Mouse (Mus musculus) right cerebral cortex, postnatal 14 days (tissue): Measurements from ENCODE around the gene Traf1.

Experiments
- DNase-seq: peaks from one replicate; pipeline ENCODE4 v3.0.0; 2022

Traf1 gene

GRCm38 (mm10) chr2:34897820-34898219 is 63.8 kb downstream of the Traf1 start:
- DNase-seq, result no peak

GRCm38 (mm10) chr2:34896821-34897460 is 64.6 kb downstream of the Traf1 start:
- no peak for DNase-seq

GRCm38 (mm10) chr2:34895503-34896113 is 66.0 kb downstream of the Traf1 start:
- no peak for DNase-seq

- DNase-seq, result no peak
These were observed 67.6 kb downstream of the Traf1 start for GRCm38 (mm10) chr2:34893950-34894349.
